Mouse (Mus musculus) heart, adult 18-20 months (tissue): ENCODE data around the gene Aatk. TPM values are rescaled to one million over a fixed set of nuclear protein-coding genes. Genes with fewer than 3 reads are reported as not detected.

ENCODE experiments used
- DNase-seq, 2 experiments: peaks; one replicate each; pipeline ENCODE4 v3.0.0; 2021 to 2022; ENCODE audit warnings: mixed read lengths in 1 of 2
- total RNA-seq, 2 experiments: library from RNA; stranded (reverse); gene quantifications; 2 replicates each; pipeline ENCODE4 v1.2.3; 2021

Aatk gene
- total RNA-seq, 2 experiments from 2014 or later = 3.8 to 4.3 TPM

DNA sequence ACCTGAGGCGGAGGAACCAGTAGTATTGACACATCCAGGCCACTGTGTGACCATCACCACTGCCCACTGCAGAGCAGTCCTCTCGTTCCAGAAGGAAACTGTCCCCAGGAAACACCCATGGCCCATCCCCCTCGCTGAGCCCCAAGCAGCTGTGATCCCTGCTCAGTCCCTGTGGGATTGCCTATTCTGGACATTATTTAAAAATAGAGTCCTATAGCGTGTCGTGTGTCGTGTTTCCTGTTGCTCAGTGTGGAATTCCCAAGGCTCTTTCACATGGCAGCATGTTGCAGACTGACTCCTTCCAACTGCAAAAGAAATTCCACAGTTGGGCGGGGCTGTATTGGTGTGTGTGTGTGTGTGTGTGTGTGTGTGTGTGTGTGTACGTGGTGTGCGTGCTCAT, 5.3 kb upstream of the Aatk start:
- peak; percentile 35 to 59 for DNase-seq

DNA sequence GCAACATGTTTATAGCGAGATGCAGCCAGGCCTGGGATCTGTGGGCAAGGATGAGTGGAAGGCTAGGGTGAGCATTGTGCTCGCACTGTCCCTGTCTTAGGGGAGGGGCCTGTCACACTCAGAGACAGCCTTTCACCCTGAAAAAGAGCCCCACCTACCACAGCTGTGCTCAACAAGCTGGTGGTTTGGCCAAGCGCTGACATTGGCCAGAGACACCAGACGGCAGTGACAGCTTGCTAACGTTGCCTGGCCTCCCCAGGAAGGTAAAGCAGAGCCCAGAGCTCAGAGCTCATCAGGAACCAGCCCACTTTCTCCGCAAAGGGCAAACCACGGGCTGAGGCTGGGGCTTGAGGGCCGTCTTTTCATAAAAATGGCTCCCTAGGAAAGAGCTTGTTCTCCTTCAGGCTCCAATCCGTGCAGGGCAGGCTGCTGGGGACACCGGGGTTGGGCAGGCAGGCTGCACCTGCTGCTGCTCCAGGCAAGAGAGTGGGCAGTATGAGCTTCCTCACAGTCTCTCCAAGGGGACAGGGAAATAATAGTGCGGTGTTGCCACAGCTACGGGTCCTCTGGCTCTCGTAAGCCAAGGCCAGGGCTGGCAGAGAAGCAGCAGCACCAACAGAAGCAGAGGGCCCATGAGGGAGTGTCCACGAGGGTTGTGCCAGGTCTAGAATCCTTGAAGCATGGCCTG, 4.3 kb upstream of the Aatk start:
- no peak for DNase-seq

DNA sequence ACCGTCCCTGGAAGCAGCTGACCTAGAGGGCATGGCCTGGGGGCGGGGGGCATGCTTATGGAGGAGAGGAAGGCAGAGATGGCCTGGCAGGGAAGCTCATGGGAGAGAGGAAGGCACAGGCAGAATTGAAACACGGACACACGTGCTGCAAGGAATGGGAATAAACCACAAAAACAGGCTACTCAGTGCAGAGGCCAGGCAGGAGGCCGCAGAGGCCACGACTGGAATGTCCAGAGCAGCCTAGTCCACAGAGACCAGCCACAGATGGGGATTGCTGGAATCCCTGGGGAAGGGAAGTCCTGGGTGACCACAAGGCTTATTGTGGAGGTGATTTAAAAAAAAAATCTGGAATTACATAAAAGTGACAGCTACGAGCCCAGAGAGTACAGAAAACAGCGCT, 2.1 kb upstream of the Aatk start:
- peak in 1 of 2 experiments; percentile 26 for DNase-seq

DNA sequence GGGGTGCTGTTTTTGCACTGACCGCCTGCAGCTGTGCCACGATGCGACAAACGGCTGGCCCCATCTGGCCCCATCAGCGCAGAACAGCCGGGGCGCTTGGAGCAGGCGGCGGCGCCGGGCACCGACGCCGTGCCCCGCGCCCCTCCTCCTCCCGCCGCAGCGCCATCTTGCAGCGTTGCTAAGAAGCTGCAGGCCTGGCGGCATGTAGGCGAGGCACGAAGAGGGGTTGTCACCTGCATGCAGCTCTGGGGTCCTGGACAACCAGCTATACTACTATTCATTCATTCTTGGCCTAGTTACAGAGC, 1.2 kb upstream of the Aatk start:
- no peak for DNase-seq

DNA sequence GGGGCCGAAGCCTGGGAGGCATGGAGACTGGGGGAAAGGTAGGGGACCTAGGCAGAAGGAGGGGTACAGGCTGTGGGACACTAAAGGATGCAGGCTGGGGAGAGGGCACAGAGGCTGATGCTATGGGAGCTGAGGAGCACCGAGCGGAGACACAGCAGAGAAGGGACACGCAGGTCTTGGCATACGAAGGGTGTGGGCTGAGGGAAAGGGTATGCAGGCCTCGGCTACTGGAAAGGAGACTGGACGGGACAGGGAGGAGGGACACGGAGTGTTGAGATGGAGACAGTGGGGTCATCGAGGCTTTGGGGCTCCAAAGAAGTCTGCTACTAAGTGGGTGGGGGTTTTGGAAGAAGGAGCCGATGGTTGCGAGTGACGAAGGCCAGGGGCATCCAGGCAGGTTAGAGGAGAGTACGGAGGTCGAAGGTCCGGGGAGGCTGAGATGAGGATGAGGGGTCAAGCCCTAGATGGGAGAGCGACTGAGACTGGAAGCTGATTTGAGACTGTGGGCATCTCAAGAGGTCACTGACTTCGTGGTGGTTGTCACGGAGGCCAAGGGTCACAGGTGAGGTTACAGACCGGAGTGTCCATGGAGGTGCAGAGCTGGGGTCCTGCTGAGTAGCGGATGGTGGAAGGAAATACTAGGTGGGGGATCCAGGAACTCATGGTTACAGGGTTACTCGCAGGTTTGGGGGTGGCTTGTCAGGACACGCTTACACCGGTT, 724 bp upstream of the Aatk start:
- DNase-seq = no peak

DNA sequence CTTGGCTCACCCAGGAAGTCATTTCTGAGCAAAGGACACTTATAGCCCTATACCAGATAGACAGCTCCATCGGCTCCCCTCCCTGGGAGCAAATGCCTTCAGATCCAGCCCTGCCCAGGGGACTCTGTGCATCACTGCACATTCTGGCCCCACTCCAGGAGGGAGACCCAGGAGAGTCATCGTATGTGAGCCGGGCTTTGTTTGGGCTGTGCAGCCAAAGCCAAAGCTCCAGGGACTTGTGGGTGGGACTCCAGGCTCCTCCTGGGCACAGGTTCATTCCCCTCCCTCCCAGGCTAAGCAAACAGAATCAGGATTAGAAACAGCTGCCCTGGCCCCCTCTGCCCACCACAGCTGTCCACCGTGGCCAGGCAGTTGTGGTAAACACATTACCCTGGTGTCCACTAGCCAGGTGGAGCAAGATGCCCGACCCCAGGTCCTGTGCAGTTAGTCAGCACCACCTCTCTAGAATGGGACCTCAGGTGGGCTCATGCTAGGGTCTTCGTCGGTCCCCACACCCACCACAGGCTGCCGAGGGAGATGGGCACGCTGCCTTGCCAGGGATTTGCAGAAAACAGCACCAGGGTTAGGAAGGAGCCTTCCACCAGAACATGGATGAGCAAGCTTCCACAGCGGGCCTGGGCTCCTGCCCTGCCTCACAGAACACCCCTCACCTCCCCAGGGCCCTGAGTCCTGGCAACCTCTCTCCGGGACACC, 971 bp downstream of the Aatk start:
- peak; percentile 35 to 52 for DNase-seq

DNA sequence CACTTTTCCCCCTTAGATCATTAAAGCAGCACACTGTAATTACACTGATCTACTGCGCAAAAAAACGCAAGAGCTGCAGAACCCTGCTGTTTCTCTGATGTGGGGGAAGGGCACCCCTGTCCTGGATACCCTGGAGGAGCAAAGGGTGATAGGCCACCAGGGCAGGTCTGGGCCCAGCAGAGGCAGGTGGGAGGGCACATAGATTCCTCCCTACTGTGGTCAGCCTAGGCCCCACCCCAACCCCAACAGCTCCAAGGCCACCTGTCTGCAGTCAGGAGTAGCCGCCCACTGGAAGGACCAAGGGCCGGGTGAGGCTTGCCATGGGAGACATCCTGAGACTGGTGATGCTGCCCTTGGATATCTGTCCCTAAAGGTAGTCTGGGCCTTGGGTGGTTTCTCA, 1.6 kb downstream of the Aatk start:
- no peak for DNase-seq

DNA sequence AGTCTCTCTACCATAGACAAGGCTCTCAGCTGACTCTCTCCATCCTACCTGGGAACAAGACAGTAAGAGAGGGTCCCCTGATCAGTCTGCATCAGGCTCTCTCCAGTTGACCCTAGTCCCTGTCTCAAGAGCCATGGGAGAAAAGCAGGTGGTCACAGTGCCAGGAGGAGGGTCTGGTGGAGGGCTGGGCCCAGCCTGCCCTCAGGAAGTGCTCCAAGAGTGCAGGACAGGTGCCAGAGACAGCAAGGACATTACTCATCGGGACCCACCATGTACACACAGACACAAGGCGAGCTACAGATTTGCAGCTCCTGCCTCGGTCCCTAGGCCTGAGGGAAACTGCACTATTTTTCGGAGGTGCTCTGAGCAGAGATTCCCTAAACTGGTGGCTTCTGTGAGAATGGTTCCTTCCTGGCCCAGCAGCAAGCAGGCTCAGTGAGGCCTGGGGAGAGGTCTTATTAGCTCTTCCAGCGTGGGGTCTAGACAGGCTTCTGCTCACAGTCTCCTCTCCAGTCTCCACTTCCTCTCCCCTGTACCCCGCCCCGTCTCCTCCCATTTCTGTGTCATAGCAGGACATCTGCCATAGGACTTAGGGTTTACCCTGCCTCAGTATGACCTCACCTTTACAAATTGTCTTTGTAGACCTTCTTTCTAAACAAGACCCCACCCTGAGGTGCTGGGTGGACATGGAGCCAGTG, 4.7 kb downstream of the Aatk start:
- peak; percentile 46 to 50 for DNase-seq

DNA sequence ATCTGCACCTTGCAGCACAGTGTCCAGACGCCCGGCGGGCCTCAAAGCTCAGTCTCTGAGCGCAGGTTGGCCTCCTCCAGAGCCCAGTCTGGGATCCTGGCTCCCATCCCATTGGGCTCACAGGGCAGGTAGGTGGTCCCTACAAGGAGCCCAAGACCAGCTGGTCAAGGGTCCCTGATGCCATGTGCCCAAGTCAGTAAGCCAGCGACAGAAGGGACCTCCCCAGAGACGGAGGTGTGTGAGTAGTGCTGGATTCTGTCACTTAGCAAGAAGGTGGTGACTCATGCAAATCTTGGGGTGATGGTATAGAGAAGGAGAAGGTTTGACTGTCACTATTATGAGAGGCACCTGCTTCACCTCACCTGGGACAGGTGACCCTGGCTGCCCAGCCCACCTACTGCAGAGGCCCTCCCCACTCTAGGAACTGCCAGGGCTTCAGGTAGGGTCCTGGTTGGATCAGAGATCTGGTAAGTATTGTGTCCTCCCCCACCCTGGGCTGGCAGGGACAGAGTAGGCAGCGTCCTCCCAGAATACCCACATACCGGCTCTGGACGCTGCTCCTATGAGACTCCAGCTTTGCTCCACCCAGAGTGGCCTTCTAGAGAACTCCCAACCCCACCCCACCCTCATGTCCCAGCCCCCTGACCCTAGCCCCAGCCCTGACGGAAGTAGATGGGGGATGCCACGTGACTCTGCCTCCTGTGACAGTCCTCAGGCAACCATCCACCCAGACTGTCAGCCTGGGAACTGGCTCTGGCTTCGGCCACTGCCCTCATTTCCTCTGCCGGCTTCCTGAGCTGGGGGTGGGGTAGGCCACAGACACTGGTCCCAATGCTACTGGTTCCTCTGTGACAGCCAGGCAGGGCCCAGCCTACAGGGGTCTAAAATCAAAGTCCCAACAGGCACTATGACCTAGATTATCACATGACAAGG, 5.5 kb downstream of the Aatk start:
- peak; percentile 82 to 94 for DNase-seq

DNA sequence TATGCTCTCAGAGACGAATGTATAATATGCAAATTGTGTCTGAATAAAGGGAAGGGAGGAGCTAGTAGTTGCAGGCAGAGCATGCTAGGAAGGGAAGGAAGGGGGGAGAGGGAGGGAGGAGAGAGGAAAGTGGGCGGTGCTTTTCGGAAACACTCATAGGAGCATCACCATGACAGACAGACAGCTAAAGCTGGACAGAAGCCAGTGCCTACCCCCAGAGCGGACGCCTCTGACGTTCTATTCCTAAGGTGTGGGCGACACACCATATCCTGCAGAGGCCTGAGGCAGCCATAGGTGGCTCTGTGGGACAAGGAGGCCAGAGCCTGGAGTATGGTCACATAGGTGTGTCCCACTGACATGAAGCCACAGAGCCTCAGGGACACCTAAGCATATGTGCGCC, 6.5 kb downstream of the Aatk start:
- DNase-seq = peak in 1 of 2 experiments; percentile 22

DNA sequence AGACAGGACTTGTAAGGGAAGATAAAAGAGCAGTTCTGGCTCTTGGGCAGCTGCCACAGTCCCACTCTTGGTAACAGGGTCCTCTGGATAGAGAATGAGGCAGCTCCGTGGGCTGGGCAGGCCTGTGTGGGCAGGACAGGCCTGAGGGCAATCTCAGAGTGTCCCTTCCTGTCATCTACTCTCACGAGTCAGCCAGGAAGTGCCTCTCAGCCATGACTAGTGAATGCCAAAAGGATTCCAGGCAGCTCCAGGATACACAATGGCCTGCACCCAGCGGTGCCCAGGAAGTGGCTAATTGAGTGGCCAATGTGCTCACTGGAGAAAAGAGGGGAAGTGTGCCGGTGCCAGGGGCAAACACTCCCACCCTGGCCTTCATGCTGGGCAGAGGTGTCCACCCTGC, 7.4 kb downstream of the Aatk start:
- peak; percentile 54 to 56 for DNase-seq

DNA sequence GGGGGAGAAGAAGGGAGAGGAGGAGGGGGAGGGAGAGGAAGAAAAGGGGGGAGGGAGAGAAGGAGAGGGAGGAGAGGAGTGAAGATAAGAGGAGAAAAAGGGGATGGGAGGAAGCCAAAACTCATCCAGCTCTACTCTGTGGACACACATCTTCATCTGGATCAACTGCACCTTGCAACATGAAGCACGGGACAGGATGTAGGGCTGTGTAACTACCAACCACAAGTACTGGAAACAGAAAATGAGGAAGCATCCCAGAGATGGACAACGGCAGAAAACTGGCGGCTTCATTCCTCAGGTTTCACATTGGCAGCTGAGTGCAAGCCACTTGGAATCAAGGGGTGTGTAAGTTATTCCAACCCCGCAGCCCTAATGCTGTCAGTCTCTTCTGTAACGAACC, 12.2 kb downstream of the Aatk start:
- DNase-seq = no peak

DNA sequence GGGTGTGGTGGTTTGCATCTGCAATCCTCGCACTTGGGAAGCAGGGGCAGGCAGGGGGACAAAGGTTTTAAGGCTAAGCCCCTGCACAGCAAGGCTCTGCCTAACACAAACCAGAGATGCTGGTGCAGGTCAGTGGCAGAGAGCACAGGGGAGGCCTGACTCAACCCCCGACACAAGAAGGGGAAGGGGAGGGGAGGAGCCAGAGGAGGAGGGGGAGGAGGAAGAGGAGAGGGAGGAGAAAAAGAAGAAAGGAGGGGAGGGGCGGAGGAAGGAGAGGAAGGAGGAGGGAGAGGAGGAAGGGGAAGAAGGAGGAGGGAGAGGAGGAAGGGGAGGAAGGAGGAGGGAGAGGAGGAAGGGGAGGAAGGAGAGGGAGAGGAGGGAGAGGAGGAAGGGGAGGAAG, 12.7 kb downstream of the Aatk start:
- DNase-seq = no peak

DNA sequence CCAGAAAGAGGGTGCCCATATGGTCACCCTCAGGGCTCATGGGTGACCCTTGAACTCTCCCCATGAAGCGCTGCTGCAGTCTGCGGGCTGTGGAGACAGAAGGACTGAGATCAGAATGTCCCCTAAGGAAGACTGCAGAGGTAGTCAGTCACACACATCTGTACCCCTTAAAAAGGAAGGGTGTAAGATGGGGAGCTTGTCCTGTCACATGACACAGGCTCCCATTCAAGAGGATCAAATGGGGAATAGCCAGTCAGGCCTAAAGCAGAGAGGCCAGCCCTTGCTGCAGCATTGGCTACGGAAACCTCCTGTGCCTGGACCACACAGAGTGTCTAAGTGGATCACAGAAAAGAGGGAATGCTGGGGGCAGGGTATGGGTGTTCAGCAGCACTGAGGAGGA, 13.5 kb downstream of the Aatk start:
- DNase-seq = no peak

DNA sequence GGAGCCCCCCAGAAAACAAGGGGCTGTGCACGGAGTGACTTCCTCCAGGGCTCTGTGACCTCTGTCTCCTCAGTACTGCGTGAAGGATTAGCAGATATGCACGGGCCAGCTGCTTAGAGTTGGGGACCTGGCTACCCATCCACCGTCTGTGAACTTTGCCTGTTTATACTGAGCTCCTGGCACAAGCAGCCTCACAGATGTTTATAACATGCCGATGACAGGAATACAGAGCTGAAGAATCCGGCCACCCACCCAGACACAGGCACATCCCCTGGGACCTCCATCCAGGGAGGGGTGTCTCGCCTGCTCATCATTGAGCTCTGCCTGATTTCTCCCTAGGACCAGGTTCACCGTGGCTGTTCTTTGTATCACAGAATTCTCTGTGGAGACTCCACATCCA, 14.9 kb downstream of the Aatk start:
- no peak for DNase-seq

DNA sequence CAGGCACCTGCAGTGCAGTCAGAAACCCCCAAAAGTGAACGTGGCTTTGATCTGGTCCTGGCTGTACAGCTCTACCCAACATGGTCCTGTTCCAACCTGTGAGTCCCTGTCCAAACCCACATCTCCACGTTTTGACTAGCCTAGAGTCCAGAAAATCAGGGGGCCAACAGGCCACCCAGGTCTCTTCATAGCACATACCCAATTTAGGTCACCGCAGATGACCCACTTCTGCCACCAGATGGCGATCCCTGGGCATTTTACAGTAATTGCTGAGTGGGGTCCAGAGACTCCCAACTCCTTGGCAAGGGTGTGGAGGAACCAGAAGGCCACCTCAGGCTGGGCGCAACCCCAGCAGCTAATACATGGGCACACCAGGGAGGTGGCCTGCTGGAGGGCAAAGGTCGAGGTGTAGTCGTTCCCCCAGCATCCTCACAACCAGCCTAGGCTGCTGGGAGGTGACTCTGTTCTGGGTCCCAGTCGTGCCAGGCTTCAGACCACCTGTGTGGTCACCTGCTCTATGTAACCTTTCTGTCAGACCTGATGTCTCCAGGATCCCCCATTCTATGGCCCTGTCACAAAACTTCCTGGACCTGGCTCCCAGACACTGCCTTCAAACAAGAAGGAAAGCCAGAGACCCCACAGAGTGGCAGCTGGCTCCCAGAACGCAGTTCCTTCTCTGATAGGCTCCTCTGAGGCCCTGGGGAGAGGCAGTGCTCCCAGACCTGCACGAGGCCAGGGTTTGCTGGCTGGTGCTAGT, 16.6 kb downstream of the Aatk start:
- DNase-seq = peak in 1 of 2 experiments; percentile 71

DNA sequence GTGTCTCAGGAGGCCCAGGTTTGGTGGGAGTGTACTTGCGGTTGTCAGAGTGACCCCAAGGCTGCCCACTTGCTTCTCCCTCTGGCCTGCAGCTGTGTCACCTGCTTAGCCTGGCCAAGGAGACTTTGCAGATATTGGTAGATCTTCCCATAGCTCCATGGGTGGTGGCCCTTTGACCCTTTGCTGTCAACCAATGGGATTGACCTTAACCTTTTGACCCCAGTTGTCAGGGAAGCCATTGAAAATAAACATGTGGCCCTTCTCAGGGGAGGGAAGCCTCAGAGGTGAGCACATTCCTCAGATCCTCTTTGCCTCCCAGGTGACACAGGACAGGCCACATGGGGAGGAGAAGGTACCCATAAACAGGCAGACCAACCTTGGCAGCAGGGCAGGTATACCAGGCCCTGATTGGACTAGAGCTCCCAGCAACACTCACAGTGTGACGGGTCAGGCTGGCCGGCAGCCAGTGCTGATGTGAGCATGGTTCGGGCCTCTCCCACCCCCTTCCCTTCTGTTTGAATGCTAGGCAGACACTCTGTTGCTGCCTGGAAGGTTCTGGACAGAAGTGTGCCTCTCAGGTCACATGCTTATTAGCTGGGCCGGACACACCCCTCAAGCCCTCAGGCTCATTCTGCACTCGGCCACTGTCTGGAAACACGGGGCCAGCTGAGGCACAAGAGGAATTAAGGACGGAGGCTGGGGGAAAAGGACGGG, 17.4 kb downstream of the Aatk start:
- no peak for DNase-seq

DNA sequence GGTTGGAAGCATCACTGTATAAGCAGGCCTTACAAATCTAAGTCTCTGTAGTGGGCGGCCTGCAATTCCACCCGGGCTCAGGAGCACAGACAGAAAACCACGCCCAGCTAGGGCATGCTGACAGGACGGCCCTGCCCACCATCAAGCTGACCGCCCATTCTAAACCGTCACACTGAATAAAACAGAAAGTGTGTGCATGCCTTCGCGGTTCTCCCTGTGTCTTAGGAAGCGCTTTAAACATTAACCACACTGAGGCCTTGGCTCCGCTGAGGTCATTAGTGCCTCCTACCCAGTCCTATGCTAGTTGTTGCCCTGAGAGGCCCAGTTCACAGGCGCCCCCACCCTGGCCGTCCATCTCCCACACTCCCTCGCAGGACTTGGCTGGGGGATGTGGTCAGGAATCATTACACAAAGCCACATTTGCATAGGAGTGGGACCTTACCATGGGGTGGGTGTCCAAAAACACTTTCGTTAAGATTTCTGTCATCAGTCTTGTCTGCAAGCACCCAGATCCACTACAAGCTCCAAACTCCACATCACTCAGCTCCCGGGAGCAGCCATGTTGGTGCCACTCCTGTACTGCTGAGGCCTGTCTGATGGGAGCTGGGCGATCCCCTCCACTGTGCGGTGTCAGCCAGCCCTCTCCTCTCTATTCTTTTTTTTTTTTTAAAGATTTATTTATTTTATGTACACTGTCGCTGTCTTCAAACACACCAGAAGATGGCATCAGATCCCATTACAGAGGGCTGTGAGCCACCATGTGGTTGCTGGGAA, 18.5 kb downstream of the Aatk start:
- no peak for DNase-seq

DNA sequence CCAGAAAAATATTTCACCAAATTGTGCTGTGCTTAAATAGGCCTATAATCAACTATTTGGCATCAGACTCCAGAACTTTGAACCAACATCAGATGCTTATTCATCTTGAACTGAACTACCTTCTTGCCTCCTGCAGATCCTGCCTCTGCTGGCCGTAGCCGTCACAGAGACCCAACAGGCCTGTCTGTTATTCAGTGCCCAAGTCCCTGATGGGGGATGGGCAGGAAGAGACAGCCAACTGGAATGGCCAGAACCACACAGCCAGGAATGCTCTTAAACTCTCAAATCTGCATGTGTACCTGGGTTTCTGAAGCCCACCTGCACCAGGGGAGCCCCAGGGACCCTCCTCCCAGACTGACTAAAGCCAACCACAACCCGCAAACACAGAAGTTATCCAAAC, 20.0 kb downstream of the Aatk start:
- DNase-seq = no peak

DNA sequence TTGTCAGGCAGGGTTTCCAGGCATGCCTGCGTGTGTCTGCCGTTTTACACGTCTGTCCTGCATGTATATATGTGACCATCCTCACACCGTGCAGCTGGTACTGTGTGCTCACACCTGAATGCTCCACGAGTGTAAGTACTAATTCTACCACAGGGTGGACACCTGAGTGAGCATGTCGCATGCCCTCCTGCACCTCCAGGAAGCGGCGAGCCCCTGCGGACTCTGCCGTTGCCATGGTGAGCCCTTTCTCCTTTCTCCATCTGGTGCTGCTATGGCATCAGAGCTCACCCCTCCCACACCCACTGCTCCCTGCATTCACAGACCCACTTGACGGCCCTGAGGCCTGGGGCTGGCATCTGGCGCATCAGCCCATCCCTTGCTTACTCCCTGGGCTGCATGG, 24.1 kb downstream of the Aatk start:
- DNase-seq = no peak
